Mouse (Mus musculus) spleen, postnatal 4 days (tissue): ENCODE data around the gene Dnajb5.

Experiments
- DNase-seq, 2 experiments: peaks; one replicate each; pipeline ENCODE4 v3.0.0; 2022; ENCODE audit warnings: low spot score in 2 of 2

Gene Dnajb5

GRCm38 (mm10) chr4:42944185-42944584, 5.4 kb upstream of the Dnajb5 start:
- no peak for DNase-seq

DNA sequence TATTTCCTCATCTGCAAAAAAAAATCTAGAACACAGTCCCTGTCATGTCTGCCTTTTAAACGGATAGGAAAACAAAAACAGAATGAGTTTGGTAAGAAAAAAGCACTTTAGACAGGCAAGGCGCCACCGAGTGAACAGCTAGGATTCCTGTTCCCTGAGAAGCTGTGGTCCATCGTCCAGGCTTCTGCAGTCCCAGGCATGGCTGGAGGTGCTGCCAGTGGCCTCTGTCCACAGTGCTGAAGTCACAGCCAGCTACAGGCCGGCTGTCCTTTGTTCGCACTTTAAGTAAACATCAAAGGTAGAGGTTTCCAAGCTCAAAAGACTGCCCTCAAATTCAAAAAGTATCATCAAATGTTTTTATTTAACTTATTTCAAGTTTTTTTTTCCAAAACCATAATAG, 4.6 kb upstream of the Dnajb5 start:
- no peak for DNase-seq

GRCm38 (mm10) chr4:42945445-42945844, 4.2 kb upstream of the Dnajb5 start:
- no peak for DNase-seq

GRCm38 (mm10) chr4:42945952-42946351, 3.7 kb upstream of the Dnajb5 start:
- peak; percentile 31 to 72 for DNase-seq

DNA sequence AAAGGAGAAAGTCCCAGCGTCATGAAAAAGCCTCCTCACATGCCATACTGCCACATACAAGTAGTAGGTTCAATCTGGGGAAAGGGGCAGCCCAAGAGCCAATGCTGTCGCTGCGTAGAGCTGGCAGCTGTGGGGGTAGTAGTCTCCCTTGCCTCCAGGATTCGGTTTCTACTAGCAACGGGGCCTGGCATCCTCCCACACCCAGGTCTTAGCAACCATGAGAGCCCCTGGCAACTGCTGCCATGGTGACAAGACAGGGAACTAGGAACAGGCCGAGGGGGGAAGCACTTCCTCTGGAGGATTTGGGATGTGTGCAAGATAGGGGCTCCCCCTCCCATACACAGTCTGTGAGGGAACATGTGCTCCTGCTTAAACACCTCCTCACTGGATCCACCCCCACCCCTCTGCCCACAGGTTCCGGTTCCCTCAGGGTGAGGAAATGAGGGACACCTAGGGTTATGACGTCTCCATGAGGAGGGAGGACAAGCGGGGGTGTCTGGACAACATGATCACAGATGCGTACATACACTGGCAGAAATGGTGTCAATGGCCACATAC, 2.8 kb upstream of the Dnajb5 start:
- DNase-seq, result no peak

- no peak for DNase-seq
Measured at GRCm38 (mm10) chr4:42948527-42948926, 1.1 kb upstream of the Dnajb5 start.

DNA sequence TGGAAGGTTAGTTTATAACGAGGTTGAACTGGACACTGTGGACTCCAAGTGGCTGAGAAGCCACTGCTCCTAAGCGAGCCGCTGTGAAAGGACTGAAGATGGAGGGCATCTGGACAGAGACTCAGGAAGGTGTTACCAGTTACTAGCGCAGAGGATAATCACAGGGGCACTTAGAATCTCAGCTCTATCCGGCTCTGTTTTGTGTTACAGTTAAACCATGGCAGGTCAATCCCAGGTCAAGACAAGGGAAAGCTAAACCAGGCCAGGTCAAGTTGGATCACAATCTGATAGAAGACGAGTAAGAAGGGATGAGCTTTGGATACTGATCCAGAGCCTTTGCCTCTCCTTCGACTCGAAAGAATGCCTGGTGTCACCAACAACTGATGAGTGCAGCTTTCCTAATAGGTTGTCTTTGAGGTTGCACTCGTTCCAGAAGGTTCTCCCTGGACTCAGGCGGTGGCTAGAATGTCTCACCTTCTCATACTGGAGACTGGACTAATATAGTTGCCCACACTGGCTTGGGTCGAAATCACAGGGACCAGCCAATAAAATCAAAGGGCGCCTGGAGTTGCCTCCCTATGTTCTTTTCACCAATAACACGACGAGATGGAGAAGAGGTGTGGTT, 451 bp upstream of the Dnajb5 start:
- no peak for DNase-seq

DNA sequence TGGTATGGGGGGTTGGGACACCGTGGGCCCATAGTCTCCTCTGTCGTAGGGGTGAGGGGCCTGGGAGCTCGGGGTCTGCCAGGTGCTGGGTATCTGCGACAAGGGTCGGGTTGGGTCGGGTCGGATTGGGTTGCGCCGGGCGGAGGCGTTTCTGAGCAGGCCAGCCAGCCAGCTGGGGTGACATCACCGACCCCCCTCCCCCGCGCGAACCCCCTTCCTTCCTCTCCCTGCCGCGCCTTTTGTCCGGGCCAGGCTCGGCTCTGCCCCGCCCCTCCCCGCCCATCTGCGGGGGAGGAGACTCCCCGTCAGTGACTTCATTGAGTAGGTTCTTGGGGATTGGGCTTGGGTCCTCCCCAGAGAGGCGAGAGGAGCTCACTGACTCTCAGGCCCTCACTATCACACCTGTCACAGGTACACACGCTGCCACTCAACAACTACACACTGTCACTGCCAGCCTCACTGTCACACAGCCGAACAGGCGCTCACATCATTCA, 498 bp downstream of the Dnajb5 start:
- peak; percentile 74 to 87 for DNase-seq

DNA sequence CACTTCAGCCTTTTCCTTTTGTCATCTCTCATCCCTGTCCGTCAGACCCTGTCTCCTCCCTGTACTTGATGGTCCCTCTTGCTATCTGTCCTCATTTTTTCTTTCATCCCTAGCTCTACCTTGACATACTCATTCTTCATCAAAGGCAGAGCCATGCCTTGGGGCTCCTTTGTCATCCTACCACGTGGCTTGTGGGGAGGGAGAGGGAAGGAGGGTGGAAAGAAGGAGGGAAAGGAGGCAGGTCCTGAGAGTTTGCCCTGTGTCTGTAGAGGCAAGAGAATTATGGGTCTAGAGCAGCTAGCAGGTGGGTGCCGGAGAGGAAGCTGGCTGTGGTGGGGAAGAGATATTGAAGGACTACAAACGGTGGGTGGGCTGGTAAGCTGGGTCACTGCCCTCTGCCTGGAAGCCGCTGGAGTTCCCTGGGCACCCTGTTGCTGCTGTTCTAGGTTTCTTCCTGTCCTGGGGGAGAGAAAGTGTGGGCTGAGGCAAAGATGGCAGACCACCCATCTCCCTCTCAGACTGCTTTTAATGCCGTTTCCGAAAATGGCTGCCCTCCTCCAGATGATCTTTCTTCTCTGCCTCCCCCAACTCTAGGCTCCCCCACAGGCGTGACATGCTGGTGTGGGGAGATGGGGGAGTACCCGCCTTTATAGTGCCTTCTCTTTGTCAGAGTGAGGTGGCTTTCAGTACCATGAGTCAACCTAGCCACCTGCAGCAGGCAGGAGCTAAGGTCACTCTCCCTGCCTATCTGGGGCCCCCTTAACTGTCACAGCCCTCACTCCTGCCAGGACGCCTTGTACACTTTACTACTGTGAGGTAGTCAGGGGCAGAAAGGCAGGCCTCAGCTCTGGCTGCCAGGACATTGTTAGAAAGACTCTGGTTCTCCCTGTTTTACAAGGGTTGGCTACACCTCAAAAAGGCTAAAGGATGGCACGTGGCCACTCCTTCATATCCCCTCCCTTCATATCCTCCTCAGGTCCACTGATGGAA, 1.9 kb downstream of the Dnajb5 start:
- peak in 1 of 2 experiments; percentile 58 for DNase-seq

- no peak for DNase-seq
Measured at GRCm38 (mm10) chr4:42952563-42952962, 2.9 kb downstream of the Dnajb5 start.

DNA sequence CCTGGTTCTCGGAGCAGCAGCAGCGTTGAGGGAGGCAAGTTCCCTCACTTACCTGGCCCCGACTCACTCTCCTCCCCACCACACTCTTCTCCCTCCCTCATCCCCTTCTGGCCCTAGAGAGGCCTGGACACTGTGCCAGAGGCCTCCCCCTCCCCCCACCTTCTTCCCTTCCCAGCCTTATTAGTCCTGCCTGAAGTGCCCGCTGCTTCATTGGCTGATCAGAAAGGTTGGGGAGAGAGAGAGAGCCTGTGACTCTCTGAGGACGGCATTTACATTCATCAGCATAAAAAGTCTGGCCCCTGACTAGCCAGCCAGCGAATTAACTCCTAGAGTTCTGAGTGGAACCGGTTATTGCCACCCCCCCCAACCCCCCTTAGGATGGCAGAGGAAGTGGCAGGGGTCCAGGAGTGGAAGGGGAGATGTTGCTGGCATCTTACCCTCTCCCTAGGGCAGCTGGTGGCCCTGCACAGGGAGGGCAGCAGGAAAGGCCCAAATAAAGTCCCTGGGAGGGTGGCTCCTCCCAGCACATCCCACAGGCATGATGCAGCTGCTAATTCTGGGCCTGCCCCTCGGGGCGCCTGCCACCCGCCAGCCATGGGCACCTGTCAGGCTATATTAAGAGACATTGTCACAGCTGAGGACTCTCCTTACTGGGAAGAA, 4.0 kb downstream of the Dnajb5 start:
- DNase-seq, result no peak

GRCm38 (mm10) chr4:42954297-42954696, 4.7 kb downstream of the Dnajb5 start:
- DNase-seq, result peak; percentile 42 to 82

GRCm38 (mm10) chr4:42955200-42955599, 5.6 kb downstream of the Dnajb5 start:
- DNase-seq, result no peak

- DNase-seq, result no peak
Measured at GRCm38 (mm10) chr4:42956581-42956980, 7.0 kb downstream of the Dnajb5 start.

- no peak for DNase-seq
Measured at GRCm38 (mm10) chr4:42957306-42957705, 7.7 kb downstream of the Dnajb5 start.

GRCm38 (mm10) chr4:42957979-42958378, 8.4 kb downstream of the Dnajb5 start:
- no peak for DNase-seq

GRCm38 (mm10) chr4:42958942-42959341, 9.3 kb downstream of the Dnajb5 start:
- no peak for DNase-seq

DNA sequence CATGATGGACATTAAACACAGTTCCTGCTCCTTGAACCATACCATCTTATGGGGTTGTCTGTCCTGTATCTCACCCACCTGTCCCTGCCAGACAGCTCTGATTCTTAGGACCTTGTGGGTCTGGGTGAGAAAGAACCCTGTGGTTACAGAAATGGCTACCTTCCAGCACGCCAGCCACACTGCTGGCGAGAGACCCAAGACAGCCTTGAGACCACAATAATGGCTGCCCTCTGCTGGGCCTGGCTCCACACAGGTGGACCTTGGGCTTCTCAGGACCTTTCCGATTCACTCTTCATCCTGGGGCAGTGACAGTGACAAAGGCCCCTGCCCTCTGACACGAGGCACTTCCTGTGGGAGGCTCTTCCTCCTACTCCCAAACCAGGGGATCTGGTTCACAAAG, 9.8 kb downstream of the Dnajb5 start:
- no peak for DNase-seq

DNA sequence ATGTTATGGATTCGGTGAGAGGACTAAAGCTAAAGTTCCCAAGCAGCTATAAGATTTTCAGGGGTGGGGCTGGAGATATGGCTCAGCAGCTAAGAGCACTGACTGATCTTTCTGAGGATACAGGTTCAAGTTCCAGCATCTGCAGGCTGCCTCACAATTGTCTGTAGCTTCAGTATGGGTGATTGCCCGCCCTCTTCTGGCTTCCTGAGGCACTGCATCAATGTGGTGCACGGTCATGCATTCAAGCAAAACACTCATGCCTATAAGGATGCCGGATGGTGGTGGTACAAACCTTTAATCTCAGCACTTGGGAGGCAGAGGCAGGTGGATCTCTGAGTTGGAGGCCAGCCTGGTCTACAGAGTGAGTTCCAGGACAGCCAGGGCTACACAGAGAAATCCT, 12.0 kb downstream of the Dnajb5 start:
- DNase-seq, result peak; percentile 51 to 75

- DNase-seq, result no peak
Measured at GRCm38 (mm10) chr4:42963480-42963879, 13.9 kb downstream of the Dnajb5 start.

DNA sequence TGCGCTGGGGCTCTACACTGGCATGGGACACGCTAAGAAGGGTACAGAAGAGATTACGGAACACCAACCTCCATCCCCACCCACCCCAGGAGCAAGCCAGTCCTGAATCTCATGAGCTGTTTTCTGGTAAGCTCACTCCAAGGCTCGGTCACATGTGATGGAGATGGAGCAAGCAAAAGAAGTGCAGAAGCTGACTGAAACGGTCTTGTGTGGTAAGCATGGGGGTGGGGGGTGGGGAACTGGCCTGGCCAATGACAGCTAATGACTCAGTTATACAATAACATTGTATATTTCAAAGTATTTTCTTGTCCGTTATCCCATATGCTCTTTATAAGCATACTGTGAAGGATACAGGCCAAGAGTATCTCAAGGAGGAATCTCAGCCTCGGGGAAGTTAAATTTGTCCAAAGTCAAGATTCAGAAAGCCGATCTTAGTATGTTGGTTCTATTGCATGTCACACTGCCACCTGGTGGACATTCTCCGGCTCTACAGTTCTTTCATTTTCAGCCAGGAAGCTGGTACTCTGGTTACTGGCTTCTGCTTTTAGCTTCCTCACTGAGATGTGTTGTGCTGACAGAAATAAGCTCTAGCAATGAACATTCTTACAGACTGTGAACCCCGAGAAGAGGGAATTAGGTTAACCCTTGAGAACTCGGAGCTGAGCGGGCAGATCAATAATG, 15.6 kb downstream of the Dnajb5 start:
- DNase-seq, result peak in 1 of 2 experiments; percentile 41
